Mouse (Mus musculus): ENCODE measurements around the gene Tfap4. TPM values are rescaled to one million over a fixed set of nuclear protein-coding genes. Genes with fewer than 3 reads are reported as not detected.

Gene Tfap4
- polyA plus RNA-seq, 1 experiment from 2014 or later = 28.6 TPM

GRCm38 (mm10) chr16:4551056-4551455 lies 8.6 kb downstream of the Tfap4 start:
- Histone ChIP-seq H3K9me3 (ENCODE audit: control insufficient read depth, low read length) (no peaks in the 10 kb centered on the region), H3K27ac (ENCODE audit: low read depth, low read length) (no peak overlapping the region), H3K4me1 (replicated peaks; ENCODE audit: control insufficient read depth, insufficient read depth, low read length) (no peaks in the 10 kb centered on the region; the same call in 1 of the 2 replicates), H3K27me3 (ENCODE audit: control insufficient read depth, insufficient read depth, low read length) (no peaks in the 10 kb centered on the region), H3K4me3 (ENCODE audit: low read depth, low read length) (no peak overlapping the region), H3K36me3 (ENCODE audit: control insufficient read depth, insufficient read depth, low read length) (no peaks in the 10 kb centered on the region; the same call in 1 of the 2 replicates), H3K9ac (ENCODE audit: low read length) (no peak overlapping the region), H3K4me2 (ENCODE audit: low read depth, low read length, severe bottlenecking) (no peak overlapping the region)
- WGBS = 52% methylated on average over 13 of the region's 13 CpGs
- ATAC-seq (replicated peaks; ENCODE audit: low FRiP score) = peak; percentile 68
- DNase-seq (ENCODE audit: low spot score) = peak; percentile 84

DNA sequence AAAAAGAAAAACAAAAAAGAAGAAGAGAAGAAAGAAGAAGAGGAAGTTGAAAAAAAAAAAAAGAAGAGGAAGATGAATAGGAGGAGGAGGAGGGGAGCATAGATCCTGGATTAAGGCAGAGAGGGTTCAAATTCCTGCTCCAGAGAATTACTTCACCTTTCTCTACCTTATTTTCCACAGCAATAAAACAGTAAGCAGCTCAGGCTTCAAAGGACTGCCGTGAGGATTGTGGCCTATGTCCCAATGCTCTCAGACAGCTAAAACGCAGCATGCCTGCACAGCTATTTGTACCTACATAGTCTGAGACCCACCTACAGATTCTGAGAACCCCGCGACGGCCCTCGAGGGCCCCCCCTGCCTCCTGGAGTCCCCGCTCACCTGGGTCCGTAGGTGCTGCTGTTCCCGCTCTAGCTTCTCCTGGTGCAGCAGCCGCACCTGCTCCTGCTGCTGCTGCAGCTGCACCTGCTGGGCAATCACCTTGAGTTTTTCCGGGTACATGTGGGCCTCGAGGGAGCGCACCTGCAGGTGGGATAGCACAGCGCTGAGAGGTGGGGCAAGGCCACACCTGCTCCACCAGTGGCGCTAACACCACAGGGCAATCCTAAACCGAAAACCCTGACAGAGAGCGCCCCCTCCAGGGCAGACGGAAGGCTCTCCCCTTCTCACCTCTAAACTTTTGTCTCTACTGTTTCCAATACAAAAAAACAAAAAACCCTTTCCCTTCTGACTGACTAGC lies 10.5 kb downstream of the Tfap4 start:
- peak; percentile 50 for DNase-seq (ENCODE audit: low spot score)

DNA sequence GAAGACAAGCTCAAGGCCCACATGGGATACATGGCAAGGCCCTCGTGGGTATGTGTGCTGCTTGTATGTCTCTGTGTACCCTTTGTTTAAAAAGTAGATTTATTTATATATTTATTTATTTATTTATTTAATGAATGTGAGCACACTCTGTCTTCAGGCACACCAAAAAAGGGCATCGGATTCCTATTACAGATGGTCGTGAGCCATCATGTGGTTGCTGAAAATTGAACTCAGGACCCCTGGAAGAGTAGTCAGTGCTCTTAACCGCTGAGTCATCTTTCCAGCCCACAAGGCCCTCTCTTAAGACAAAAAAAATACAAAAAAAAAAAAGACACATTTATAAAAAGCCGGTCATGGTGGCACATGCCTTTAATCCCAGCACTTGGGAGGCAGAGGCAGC lies 12.0 kb downstream of the Tfap4 start:
- DNase-seq (ENCODE audit: low spot score) (no peak), ATAC-seq (replicated peaks; ENCODE audit: low FRiP score) (no peak)
- Histone ChIP-seq H3K4me1 (replicated peaks; ENCODE audit: control insufficient read depth, insufficient read depth, low read length) (no peaks in the 10 kb centered on the region), H3K4me2 (ENCODE audit: low read depth, low read length, severe bottlenecking) (no peak overlapping the region), H3K9me3 (ENCODE audit: control insufficient read depth, low read length) (no peaks in the 10 kb centered on the region), H3K27ac (ENCODE audit: low read depth, low read length) (no peak overlapping the region), H3K9ac (ENCODE audit: low read length) (no peak overlapping the region), H3K36me3 (ENCODE audit: control insufficient read depth, insufficient read depth, low read length) (no peaks in the 10 kb centered on the region; the same call in none of the 2 replicates), H3K27me3 (ENCODE audit: control insufficient read depth, insufficient read depth, low read length) (no peaks in the 10 kb centered on the region), H3K4me3 (ENCODE audit: low read depth, low read length) (no peak overlapping the region)
- WGBS = 94% methylated on average over 5 of the region's 5 CpGs

More for the DNA sequence above, 10.5 kb downstream of the Tfap4 start:
- H3K4me3 ChIP-seq (ENCODE audit: low read depth, low read length) = no peak overlapping the region
- no peaks in the 10 kb centered on the region for H3K9me3 ChIP-seq (ENCODE audit: control insufficient read depth, low read length)
- no peaks in the 10 kb centered on the region; the same call in 1 of the 2 replicates for H3K4me1 ChIP-seq (replicated peaks; ENCODE audit: control insufficient read depth, insufficient read depth, low read length)
- no peak for ATAC-seq (replicated peaks; ENCODE audit: low FRiP score)
- no peak overlapping the region for H3K4me2 ChIP-seq (ENCODE audit: low read depth, low read length, severe bottlenecking)
- H3K27ac ChIP-seq (ENCODE audit: low read depth, low read length) = no peak overlapping the region
- WGBS = 94% methylated on average over 18 of the region's 18 CpGs
- H3K9ac ChIP-seq (ENCODE audit: low read length) = no peak overlapping the region
- H3K36me3 ChIP-seq (ENCODE audit: control insufficient read depth, insufficient read depth, low read length) = no peaks in the 10 kb centered on the region; the same call in none of the 2 replicates
- H3K27me3 ChIP-seq (ENCODE audit: control insufficient read depth, insufficient read depth, low read length) = no peaks in the 10 kb centered on the region

- Histone ChIP-seq H3K4me3 (ENCODE audit: low read depth, low read length) (no peak overlapping the region), H3K36me3 (ENCODE audit: control insufficient read depth, insufficient read depth, low read length) (no peaks in the 10 kb centered on the region; the same call in none of the 2 replicates), H3K9ac (ENCODE audit: low read length) (no peak overlapping the region), H3K4me1 (replicated peaks; ENCODE audit: control insufficient read depth, insufficient read depth, low read length) (no peaks in the 10 kb centered on the region), H3K4me2 (ENCODE audit: low read depth, low read length, severe bottlenecking) (no peak overlapping the region), H3K9me3 (ENCODE audit: control insufficient read depth, low read length) (no peaks in the 10 kb centered on the region), H3K27ac (ENCODE audit: low read depth, low read length) (no peak overlapping the region), H3K27me3 (ENCODE audit: control insufficient read depth, insufficient read depth, low read length) (no peaks in the 10 kb centered on the region)
- 94% methylated on average over 8 of the region's 8 CpGs for WGBS
- DNase-seq (ENCODE audit: low spot score) (no peak), ATAC-seq (replicated peaks; ENCODE audit: low FRiP score) (no peak)
These were observed 12.8 kb downstream of the Tfap4 start for GRCm38 (mm10) chr16:4546838-4547237.

GRCm38 (mm10) chr16:4544845-4545244 lies 14.8 kb downstream of the Tfap4 start:
- H3K4me2 ChIP-seq (ENCODE audit: low read depth, low read length, severe bottlenecking) = no peak overlapping the region
- H3K9ac ChIP-seq (ENCODE audit: low read length) = no peak overlapping the region
- no peaks in the 10 kb centered on the region for H3K9me3 ChIP-seq (ENCODE audit: control insufficient read depth, low read length)
- H3K27ac ChIP-seq (ENCODE audit: low read depth, low read length) = no peak overlapping the region
- no peak overlapping the region for H3K4me3 ChIP-seq (ENCODE audit: low read depth, low read length)
- no peaks in the 10 kb centered on the region; the same call in none of the 2 replicates for H3K36me3 ChIP-seq (ENCODE audit: control insufficient read depth, insufficient read depth, low read length)
- H3K4me1 ChIP-seq (replicated peaks; ENCODE audit: control insufficient read depth, insufficient read depth, low read length) = no peaks in the 10 kb centered on the region
- DNase-seq (ENCODE audit: low spot score) (no peak), ATAC-seq (replicated peaks; ENCODE audit: low FRiP score) (no peak)
- 83% methylated on average over 9 of the region's 9 CpGs for WGBS
- H3K27me3 ChIP-seq (ENCODE audit: control insufficient read depth, insufficient read depth, low read length) = no peaks in the 10 kb centered on the region

GRCm38 (mm10) chr16:4543266-4543665 lies 16.4 kb downstream of the Tfap4 start:
- H3K27me3 ChIP-seq (ENCODE audit: control insufficient read depth, insufficient read depth, low read length) = no peaks in the 10 kb centered on the region
- H3K9ac ChIP-seq (ENCODE audit: low read length) = no peak overlapping the region
- H3K27ac ChIP-seq (ENCODE audit: low read depth, low read length) = no peak overlapping the region
- H3K36me3 ChIP-seq (ENCODE audit: control insufficient read depth, insufficient read depth, low read length) = no peaks in the 10 kb centered on the region; the same call in none of the 2 replicates
- no peak overlapping the region for H3K4me2 ChIP-seq (ENCODE audit: low read depth, low read length, severe bottlenecking)
- no peaks in the 10 kb centered on the region for H3K9me3 ChIP-seq (ENCODE audit: control insufficient read depth, low read length)
- no peaks in the 10 kb centered on the region for H3K4me1 ChIP-seq (replicated peaks; ENCODE audit: control insufficient read depth, insufficient read depth, low read length)
- H3K4me3 ChIP-seq (ENCODE audit: low read depth, low read length) = no peak overlapping the region
- 80% methylated on average over 3 of the region's 3 CpGs for WGBS
- no peak for DNase-seq (ENCODE audit: low spot score)
- ATAC-seq (replicated peaks; ENCODE audit: low FRiP score) = no peak

GRCm38 (mm10) chr16:4542236-4542774 lies 17.3 kb downstream of the Tfap4 start:
- ATAC-seq (replicated peaks; ENCODE audit: low FRiP score) (0 out of 2 replicates have a peak, but pooled peaks have one; percentile 32), DNase-seq (ENCODE audit: low spot score) (no peak)
- Histone ChIP-seq H3K4me3 (ENCODE audit: low read depth, low read length) (no peak overlapping the region), H3K9ac (ENCODE audit: low read length) (peak overlapping the region; percentile 6; the same call in 1 of the 2 replicates), H3K27ac (ENCODE audit: low read depth, low read length) (no peak overlapping the region), H3K4me2 (ENCODE audit: low read depth, low read length, severe bottlenecking) (peak overlapping the region; percentile 24; the same call in 1 of the 2 replicates), H3K36me3 (ENCODE audit: control insufficient read depth, insufficient read depth, low read length) (no peaks in the 10 kb centered on the region; the same call in none of the 2 replicates), H3K27me3 (ENCODE audit: control insufficient read depth, insufficient read depth, low read length) (no peaks in the 10 kb centered on the region), H3K4me1 (replicated peaks; ENCODE audit: control insufficient read depth, insufficient read depth, low read length) (no peaks in the 10 kb centered on the region), H3K9me3 (ENCODE audit: control insufficient read depth, low read length) (no peaks in the 10 kb centered on the region)
- 52% methylated on average over 7 of the region's 7 CpGs for WGBS

DNA sequence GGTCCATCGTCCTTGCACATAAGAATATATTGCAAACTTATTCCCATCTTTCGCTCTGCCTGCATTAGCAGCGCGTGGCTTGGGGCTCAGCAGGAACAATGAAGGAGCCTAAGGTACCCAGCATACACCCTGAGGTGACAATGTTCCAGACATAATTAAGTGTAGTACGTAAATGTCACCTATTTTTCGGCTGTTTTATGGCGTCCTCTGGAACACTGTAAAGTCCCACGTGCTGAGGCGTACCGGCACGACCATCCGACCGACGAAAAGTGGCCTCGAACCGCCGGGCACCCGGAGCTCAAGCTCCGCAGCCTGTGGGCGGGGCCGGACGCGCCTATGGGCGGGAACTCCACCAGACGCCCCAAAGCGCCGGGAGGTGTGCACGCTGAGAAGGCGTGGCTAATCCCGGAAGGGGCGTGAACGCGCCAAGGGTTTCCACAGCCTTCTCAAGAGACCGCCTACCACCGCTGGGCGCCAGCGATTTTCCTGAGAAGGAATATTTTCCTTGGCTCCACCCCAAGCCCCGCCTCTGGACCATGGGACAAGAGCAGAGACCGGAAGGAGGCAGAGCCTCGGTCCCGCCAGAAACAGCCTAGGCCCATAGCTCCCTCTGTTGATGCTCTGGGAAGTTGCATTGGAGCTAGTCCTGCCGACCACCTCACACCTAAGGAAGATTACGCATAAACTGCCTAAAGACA lies 18.0 kb downstream of the Tfap4 start, which contains the start of gene Srl:
Srl (minus strand) TSS at position 316 of the 698 bp plus-strand sequence.
- Histone ChIP-seq H3K9ac (ENCODE audit: low read length) (peak within 1 kb of the TSS; percentile 58), H3K27me3 (ENCODE audit: control insufficient read depth, insufficient read depth, low read length) (no peaks in the 10 kb centered on the region), H3K4me3 (ENCODE audit: low read depth, low read length) (peak within 1 kb of the TSS; percentile 44), H3K27ac (ENCODE audit: low read depth, low read length) (no peak within 1 kb of the TSS), H3K4me1 (replicated peaks; ENCODE audit: control insufficient read depth, insufficient read depth, low read length) (no peaks in the 10 kb centered on the region), H3K9me3 (ENCODE audit: control insufficient read depth, low read length) (no peaks in the 10 kb centered on the region), H3K4me2 (ENCODE audit: low read depth, low read length, severe bottlenecking) (peak within 1 kb of the TSS; percentile 59), H3K36me3 (ENCODE audit: control insufficient read depth, insufficient read depth, low read length) (no peaks in the 10 kb centered on the region; the same call in none of the 2 replicates)
- DNase-seq (ENCODE audit: low spot score) = peak; percentile 99
- ATAC-seq (replicated peaks; ENCODE audit: low FRiP score) = peak; percentile 99
- WGBS = 2% methylated on average over 43 of the region's 43 CpGs
